Mouse (Mus musculus): ENCODE results near the gene Ifi214.
"Not testable (repeated sequence)": the region's sequence is repeated elsewhere in the genome, so short reads cannot be mapped to it uniquely, and the experiment has no call there.

Ifi214 gene

GRCm38 (mm10) chr1:173535791-173536190 lies at the start of gene Ifi214:
Gene Ifi214 (minus strand): TSS chr1:173535957.
- DNase-seq (ENCODE audit: low spot score), result not testable (repeated sequence)

DNA sequence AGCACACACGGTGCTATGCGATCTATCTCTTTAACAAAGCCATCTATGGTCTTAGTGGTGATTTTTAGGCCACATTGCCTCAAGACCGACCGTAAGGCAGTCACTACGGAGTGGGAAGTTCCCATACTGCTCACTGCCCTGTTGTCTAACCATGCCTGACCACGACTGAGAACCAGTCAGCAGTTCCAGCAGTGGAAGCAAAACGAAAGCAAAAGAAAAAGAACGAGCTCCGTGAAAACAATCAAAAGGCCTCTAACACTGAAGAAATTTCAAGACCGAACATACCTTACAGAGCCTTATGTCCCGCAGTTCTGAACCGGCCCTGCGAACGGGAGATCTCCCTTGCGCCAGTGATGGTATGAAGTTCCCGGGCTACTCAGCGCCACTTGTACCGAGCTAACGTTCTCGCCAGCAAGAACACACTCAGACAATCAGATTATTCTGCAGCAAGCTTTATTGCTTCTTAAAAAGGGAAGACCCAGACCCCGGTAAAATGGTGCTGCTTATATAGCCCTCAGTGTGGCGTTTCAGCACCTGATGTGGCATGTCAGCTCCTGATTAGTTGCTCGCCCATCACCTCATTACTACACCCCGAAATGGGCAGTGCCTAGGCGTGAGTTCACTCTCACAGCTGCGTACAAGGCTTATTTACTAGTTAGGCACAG lies 44.3 kb upstream of the Ifi214 start:
- no peak for DNase-seq (ENCODE audit: low spot score)

DNA sequence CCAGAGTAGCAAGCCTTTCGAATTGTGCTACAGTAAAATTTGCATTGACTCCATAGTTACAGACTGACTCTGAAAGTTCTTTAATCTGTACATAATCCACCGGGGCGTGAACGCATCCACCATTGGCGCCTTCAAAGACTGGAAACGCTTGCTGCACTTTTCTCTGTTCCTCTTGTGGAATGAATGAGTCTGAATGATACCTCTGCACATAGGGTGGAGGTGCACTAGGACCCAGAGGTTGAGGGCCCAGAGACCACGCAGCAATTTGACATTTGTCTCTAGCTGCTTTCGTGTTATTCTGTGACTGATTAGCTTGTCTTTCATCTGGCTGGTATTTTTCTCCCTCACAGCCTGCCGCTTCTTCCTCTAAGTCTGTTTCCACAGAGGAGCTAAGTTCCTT lies 43.3 kb upstream of the Ifi214 start:
- DNase-seq (ENCODE audit: low spot score), result no peak

DNA sequence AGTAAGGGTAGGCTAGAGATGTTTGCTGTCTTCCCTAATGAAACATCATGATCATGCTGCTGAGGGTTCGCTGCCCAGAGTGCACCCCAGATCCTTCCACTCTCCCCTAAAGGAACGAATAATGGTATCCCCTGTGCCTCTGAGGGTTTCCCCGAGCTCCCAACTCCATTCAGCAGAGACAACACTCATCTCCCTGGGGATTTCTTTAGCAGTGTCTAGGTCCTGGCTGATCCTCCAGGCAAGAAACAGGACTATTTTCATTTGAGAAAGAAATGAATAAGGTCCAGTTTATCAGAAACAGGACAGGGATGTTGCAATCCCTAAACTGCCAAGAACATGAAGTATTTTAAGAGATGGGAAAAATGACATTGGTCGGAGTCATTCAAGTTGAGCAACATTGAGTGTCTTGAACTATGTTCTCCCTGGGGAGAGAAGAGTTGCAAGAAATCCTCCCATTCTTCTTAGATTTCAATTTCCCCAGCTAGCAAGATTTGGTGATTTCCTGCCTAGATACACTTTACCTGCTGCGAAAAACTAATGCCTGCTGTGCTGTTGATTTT lies 14.8 kb upstream of the Ifi214 start:
- DNase-seq (ENCODE audit: low spot score), result not testable (repeated sequence)

GRCm38 (mm10) chr1:173548798-173549197 lies 13.0 kb upstream of the Ifi214 start:
- not testable (repeated sequence) for DNase-seq (ENCODE audit: low spot score)

GRCm38 (mm10) chr1:173521452-173521851 lies 14.3 kb downstream of the Ifi214 start:
- no peak for DNase-seq (ENCODE audit: low spot score)

GRCm38 (mm10) chr1:173510595-173510994 lies 25.2 kb downstream of the Ifi214 start:
- not testable (repeated sequence) for DNase-seq (ENCODE audit: low spot score)

DNA sequence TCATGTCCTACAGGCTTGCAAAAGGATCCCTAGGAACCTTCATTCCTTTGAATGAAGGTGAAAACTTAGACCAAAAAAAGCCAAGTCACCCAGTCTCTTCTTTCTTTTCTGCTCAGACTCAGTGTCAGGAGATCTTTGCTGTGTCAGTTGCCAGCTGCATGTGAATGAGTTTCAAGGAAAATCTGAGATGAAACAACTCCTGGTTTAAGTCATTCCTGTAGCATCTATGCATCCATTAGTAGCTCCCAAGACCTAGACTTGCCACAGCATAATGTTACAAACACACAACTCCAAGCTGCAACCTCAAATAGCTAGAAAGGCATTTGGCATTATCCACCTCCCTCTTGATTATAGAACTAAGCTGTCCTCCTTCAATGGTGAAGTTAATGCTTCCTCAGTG lies 44.3 kb downstream of the Ifi214 start:
- not testable (repeated sequence) for DNase-seq (ENCODE audit: low spot score)

DNA sequence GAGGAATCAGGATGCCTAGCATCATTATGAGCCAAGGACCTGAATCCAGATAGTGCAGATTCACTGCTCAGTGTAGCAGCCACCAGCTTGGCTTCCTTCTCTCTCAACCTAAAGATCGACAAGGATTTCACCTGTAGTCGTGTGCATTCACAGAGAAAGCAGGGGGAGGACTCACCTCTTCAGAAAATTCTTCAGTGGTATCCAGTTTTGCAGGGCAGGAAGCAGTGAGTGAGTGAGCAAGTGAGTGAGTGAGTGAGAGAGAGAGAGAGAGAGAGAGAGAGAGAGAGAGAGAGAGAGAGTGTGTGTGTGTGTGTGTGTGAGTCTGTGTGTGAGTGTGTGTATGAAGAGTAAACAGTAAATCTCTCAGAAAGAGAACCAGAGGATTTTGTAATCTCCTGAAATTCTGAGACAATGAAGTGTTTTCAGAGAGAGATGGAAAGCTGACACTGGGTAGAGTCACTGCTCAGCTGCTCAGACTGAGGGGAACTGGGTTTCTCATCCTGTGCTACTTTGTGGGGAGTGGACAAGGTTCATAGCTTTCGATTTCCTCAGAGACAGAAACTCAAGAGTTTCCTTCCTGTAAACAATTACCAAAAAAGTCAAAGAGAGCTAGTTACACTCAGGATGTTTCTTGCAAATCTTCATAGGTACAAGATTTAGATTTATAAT lies 44.8 kb downstream of the Ifi214 start, which contains the start of gene Ifi206:
Gene Ifi206, minus strand, starts transcription at position 230 of the 669 bp plus-strand sequence.
- not testable (repeated sequence) for DNase-seq (ENCODE audit: low spot score)

GRCm38 (mm10) chr1:173481182-173481574 lies 54.6 kb downstream of the Ifi214 start:
- DNase-seq (ENCODE audit: low spot score), result not testable (repeated sequence)

DNA sequence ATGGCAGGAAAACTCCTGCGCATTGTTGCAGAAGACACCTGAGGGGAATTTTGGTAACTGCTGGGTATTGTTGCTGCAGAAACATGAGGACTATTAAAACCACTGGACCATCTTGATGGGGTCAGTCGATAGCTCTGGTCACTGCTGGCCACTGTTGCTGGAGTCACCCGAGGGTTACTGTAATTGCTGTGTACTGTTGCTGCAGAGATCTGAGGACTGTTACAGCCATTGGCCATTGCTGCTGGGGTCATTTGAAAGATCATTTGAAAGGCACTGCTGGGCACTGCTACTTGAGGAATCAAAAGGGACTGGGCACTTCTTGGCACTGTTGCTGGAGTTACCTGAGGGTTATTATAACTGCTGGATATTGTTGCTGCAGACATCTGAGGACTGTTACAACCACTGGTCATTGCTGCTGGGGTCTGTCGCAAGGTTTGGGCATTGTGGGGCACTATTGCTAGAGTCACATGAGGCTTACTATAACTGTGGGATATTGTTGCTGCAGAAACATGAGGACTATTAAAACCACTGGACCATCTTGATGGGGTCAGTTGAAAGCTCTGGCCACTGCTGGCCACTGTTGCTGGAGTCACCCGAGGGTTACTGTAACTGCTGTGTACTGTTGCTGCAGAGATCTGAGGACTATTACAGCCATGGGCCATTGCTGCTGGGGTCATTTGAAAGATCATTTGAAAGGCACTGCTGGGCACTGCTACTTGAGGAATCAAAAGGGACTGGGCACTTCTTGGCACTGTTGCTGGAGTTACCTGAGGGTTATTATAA lies 55.2 kb downstream of the Ifi214 start:
- DNase-seq (ENCODE audit: low spot score), result not testable (repeated sequence)
